Mouse (Mus musculus) cerebellum, adult 2 months (tissue): ENCODE results near the gene Btn1a1. TPM values are rescaled to one million over a fixed set of nuclear protein-coding genes. Genes with fewer than 3 reads are reported as not detected.

Source experiments
- DNase-seq, 2 experiments: peaks; one replicate each; pipeline ENCODE4 v3.0.0; 2021
- H3K27ac ChIP-seq: fragments of 200-500 bp; 2 replicates; pipeline ENCODE4 v1.5.1; 2012; ENCODE audit warnings: low read length, control low read depth, inconsistent platforms; ENCODE audit not compliant: insufficient read depth
- H3K27me3 ChIP-seq: fragments of 200-500 bp; 2 replicates; pipeline ENCODE4 v1.6.1; 2012; ENCODE audit warnings: inconsistent platforms, mild to moderate bottlenecking, low read length, moderate library complexity; ENCODE audit not compliant: control insufficient read depth, insufficient read depth
- H3K4me1 ChIP-seq: fragments of 200-500 bp; 2 replicates; pipeline ENCODE4 v1.6.1; 2011; ENCODE audit warnings: low read length; ENCODE audit not compliant: control insufficient read depth, insufficient read depth
- H3K4me3 ChIP-seq: fragments of 200-500 bp; replicated peaks from 2 replicates; pipeline ENCODE3; 2011; ENCODE audit warnings: mild to moderate bottlenecking, low read depth, low read length, control low read depth; ENCODE audit not compliant: insufficient read depth
- CTCF ChIP-seq: fragments of 200-500 bp; IDR thresholded peaks from 2 replicates; pipeline ENCODE4 v1.5.1; 2011; ENCODE audit warnings: low read depth, mild to moderate bottlenecking, control low read depth, low read length, moderate library complexity, borderline replicate concordance; ENCODE audit not compliant: insufficient read depth
- POLR2A ChIP-seq: fragments of 200-500 bp; IDR thresholded peaks from 2 replicates; pipeline ENCODE4 v1.6.1; 2011; ENCODE audit warnings: low read length, control low read depth, borderline replicate concordance; ENCODE audit not compliant: insufficient read depth
- WGBS: fragments of 180-500 bp; shearing (Covaris S2); methylation state at CpG from one replicate; pipeline ENCODE4 v1.1.7; 2018; 5-methylcytosine and 5-hydroxymethylcytosine counted together
- polyA plus RNA-seq: library from polyadenylated mRNA; depleted of rRNA; stranded (reverse); fragments of >200 nt; gene quantifications from 2 replicates; pipeline ENCODE4 v1.2.3, GENCODE M21; 2012

Gene Btn1a1
- polyA plus RNA-seq, 1 experiment, result 0.21 TPM

DNA sequence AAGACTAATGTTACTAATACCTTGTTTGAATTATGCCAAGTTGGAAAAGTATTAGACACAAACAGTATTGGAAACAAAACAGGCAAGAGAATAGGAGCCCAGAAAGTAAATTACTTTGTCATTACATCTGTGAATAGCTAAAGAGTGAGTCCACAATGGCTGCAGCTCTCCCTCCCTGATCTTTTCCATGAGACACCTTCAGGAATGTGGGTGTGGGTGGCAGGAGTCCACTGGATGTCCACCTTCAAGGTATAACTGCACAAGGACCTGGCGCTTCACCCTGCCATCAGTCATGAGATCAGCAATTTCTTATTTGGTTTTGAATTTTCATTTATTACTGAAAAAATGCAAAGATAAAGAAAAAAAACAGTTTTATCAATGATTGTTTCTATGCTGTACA is 605 bp upstream of the Btn1a1 start:
- no peak for TF ChIP-seq CTCF
- TF ChIP-seq POLR2A, result no peak
- WGBS, result 94% methylated on average over 1 of the region's 1 CpGs
- H3K27me3 ChIP-seq, result no peaks in the 10 kb centered on the region

DNA sequence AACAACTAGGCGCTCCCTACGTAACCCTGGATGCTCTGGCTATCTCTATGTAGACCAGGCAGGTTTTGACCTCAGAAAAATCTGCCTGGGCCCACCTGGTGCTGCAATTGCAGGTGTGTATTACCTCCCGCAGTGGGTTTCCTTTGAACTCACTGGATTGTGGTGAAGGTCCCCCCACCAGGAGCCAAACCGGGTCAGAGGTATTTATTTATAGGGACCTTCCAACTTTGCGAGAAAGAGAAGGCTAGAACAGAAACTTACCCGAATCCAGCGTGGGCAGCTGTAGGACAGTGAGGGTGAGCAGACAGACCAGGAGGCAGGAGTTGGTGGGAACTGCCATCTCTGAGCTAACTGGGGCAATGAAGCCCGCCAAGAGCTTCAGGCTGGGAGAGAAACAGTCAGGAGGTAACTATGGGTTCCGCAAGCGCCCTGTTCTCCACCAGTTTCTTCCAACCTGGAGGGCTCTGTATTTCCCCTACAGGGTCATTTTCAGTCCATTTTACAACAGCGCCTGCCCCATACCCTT is 797 bp downstream of the Btn1a1 start:
- Histone ChIP-seq H3K27ac (no peak overlapping the region), H3K4me1 (no peaks in the 10 kb centered on the region), H3K4me3 (peak overlapping the region; percentile 74), H3K27me3 (no peaks in the 10 kb centered on the region)
- WGBS, result 31% methylated on average over 11 of the region's 11 CpGs
- DNase-seq, result peak in 1 of 2 experiments; percentile 21
- TF ChIP-seq CTCF (no peak), POLR2A (no peak)

More for the DNA sequence above, 605 bp upstream of the Btn1a1 start:
- no peak overlapping the region for H3K27ac ChIP-seq
- no peak overlapping the region for H3K4me3 ChIP-seq
- H3K4me1 ChIP-seq, result no peaks in the 10 kb centered on the region
- no peak for DNase-seq

DNA sequence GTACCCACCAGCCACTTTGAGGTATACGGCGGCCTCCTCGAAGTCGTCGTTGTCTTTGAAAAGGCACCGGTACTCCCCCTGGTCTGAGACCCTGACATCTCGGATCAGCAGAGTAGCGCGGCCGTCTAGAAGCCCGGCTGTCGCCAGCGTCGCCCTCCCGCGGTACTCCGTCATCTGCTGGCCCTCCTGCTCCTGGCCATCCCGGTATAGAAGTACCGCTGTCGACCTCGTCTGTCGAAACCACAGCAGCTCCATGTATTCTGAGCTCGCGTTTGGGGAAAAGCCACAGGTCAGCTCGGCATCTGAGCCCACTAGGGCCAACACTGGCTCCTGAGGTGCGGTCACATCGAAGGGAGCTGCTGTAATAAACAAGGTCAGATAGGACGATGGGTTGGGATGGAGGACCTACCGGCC is 1.5 kb downstream of the Btn1a1 start:
- Histone ChIP-seq H3K27ac (no peak overlapping the region), H3K4me3 (peak overlapping the region; percentile 74), H3K4me1 (no peaks in the 10 kb centered on the region), H3K27me3 (no peaks in the 10 kb centered on the region)
- peak; percentile 56 to 68 for DNase-seq
- no peak for TF ChIP-seq CTCF
- TF ChIP-seq POLR2A, result no peak
- 1% methylated on average over 29 of the region's 29 CpGs for WGBS

DNA sequence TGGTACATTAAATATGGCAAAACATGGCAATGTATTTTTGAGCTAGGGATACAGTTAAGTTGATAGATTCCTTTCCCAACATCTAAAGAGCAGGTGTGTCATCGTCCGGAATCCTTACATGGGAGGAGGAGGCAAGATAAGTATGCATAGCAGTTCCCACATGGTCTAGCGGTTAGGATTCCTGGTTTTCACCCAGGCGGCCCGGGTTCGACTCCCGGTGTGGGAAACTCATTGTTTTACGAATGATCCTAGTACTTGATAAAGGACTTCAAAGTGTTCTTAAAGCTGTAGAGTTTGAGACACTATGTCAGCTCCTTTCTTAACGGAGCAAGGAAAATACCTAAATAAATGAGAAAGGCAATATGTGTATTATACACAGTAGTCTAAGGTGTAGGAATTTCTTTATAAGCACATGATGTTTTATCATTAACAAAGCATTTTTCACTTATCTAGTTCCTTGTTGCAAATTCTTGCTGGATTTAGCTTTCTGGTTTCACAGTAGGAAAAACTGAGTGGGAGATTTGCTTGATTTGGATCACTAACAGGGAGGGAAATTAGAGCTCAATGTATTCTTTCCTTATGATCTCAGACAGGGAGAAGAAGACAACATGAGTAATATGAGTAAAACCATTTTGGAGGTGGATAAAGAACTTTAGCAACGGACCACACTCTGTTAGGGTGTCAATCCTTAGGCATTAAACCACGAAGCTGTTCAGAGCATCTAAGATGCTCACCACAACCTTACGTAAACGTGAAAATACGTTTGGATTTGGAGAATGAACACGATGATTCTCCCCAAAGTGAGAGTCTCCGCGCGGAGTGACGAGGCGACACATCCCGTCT is 2.1 kb downstream of the Btn1a1 start:
- no peak for TF ChIP-seq POLR2A
- peak; percentile 84 to 91 for DNase-seq
- WGBS, result under 1% methylated on average over 21 of the region's 21 CpGs

DNA sequence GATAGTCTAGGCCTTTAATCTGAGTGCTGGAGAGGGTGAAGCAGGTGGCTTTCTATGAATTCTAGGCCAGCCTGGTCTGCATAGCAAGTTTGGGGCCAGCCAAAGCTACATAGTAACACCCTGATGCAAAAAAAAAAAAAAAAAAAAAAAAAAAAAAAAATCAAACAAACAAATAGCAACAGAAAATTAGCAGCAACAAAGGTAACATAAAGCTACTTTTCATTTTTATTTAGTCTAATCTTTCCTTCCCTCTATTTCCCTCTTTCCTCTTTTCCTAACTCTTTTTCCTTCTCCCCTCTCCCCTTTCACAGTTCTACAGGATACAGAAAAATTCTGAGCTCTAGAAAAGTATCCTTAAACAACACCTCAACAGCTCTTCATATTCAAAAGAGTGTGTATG is 3.0 kb downstream of the Btn1a1 start:
- no peaks in the 10 kb centered on the region for H3K27me3 ChIP-seq
- TF ChIP-seq POLR2A (no peak), CTCF (no peak)
- no peak for DNase-seq
- no peak overlapping the region for H3K4me3 ChIP-seq
- no peaks in the 10 kb centered on the region for H3K4me1 ChIP-seq
- H3K27ac ChIP-seq, result no peak overlapping the region

More for the DNA sequence above, 2.1 kb downstream of the Btn1a1 start:
- Histone ChIP-seq H3K27me3 (no peaks in the 10 kb centered on the region), H3K4me1 (no peaks in the 10 kb centered on the region), H3K27ac (no peak overlapping the region), H3K4me3 (peak overlapping the region; percentile 74)

DNA sequence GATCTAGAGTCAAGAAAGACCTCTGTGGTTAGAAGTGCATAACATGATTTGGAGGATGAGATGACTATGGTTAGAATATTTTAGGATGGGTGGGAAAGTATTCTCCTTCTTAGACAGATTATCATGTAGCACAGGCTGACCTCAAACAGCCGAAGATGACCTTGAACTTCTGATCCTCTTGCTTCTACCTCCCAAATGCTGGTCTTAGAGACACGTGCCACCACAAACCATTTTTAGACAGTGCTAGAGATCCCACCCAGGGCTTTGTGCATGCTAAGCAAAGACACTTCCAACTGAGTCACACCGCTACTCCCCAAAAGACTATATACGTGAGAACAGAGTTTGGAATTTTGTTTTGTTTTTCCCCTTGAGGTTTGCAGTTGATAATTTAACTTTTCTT is 3.6 kb downstream of the Btn1a1 start:
- H3K4me3 ChIP-seq, result no peak overlapping the region
- H3K27ac ChIP-seq, result no peak overlapping the region
- no peaks in the 10 kb centered on the region for H3K27me3 ChIP-seq
- H3K4me1 ChIP-seq, result no peaks in the 10 kb centered on the region
- no peak for DNase-seq
- TF ChIP-seq CTCF (no peak), POLR2A (no peak)
- 90% methylated on average over 4 of the region's 4 CpGs for WGBS

DNA sequence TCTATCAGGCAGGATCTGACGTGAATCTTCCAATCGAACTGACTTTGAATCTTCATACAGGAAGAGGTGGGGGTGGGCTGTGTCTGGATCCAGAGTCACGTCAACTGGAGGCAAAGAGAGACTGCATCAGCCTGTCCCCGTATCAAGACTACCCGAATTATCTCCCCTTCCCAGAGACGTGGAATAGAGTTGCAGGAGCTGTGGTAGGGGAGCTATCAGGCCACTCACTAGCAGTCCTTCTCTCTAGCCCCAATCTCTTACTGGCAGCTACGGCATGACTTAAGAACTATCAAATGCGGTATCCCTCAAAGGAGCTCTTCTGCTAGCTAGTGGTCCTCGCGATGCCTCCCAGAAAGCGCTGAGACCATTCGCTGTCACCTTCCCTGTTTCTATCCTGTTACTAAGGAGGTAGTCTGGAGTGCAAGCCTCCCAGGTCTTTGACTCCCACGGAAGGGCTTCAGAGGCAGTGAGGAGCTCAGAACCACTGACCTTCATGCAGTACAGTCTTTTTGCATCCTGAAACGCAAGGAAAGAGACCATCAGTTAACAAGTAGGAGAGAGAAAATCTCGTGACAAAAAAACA is 6.3 kb downstream of the Btn1a1 start:
- TF ChIP-seq CTCF (no peak), POLR2A (no peak)
- H3K4me3 ChIP-seq, result no peak overlapping the region
- WGBS, result 50% methylated on average over 15 of the region's 15 CpGs

DNA sequence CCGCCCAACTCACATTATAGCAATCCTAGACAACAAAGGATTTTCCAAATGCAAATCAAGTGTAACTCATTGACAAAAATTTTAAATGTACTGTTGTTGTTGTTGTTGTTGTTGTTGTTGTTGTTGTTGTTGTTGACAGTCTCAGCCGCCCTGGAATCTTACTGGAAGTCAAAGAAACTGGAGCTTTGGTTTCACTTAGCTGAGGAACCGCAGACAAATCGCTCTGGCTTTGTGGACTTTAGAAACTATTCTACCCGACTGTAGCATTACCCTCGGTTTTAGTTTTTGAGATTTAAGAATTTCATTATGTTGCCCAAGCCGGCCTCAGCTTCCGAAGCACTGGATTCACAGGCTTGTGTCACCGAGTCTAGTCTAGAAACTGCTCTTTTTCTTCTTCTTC is 11.8 kb downstream of the Btn1a1 start:
- no peaks in the 10 kb centered on the region; the same call in 1 of the 2 replicates for H3K4me1 ChIP-seq
- WGBS, result under 1% methylated on average over 9 of the region's 9 CpGs
- no peak for DNase-seq
- TF ChIP-seq CTCF (no peak), POLR2A (no peak)
- H3K27me3 ChIP-seq, result no peaks in the 10 kb centered on the region
- peak overlapping the region; percentile 72 for H3K4me3 ChIP-seq
- H3K27ac ChIP-seq, result no peak overlapping the region

More for the DNA sequence above, 6.3 kb downstream of the Btn1a1 start:
- H3K4me1 ChIP-seq, result no peaks in the 10 kb centered on the region
- DNase-seq, result no peak
- H3K27ac ChIP-seq, result no peak overlapping the region
- no peaks in the 10 kb centered on the region for H3K27me3 ChIP-seq
